Mouse (Mus musculus) adrenal gland, adult 18-20 months (tissue): Measurements from ENCODE around the gene Btbd35f15. TPM values are rescaled to one million over a fixed set of nuclear protein-coding genes. Genes with fewer than 3 reads are reported as not detected.
"Not testable (repeated sequence)": the region's sequence is repeated elsewhere in the genome, so short reads cannot be mapped to it uniquely, and the experiment has no call there.

Experiments
- DNase-seq, 2 experiments: peaks; one replicate each; pipeline ENCODE4 v3.0.0; 2021 to 2022; ENCODE audit warnings: low spot score in 2 of 2
- long read RNA-seq, 2 experiments: library from polyadenylated mRNA; stranded (forward); transcript quantifications; one replicate each; pipeline ENCODE4 v2.0.0; 2021
- total RNA-seq, 2 experiments: library from RNA; stranded (reverse); gene quantifications; 1 replicate in 1 of 2; 2 replicates in 1 of 2; pipeline ENCODE4 v1.2.3; 2021

Btbd35f15 gene
- total RNA-seq = not detected
- long read RNA-seq, experiment 1 = 0 reads
- long read RNA-seq, experiment 2 = 0 reads

GRCm38 (mm10) chrX:33577214-33577613 is at the start of gene Btbd35f15:
Gene Btbd35f15 (minus strand): TSS chrX:33577314.
- not testable (repeated sequence) for DNase-seq

Other genes with a start within 250 kb of the Btbd35f15 start
- gene Btbd35f13, start 79.9 kb upstream of the Btbd35f15 start, total RNA-seq = not detected
- not detected for gene Btbd35f14, start 125.0 kb upstream of the Btbd35f15 start, total RNA-seq